Comparison of ENCODE assay signal across 9 mouse cellular contexts in the genomic region with DNA sequence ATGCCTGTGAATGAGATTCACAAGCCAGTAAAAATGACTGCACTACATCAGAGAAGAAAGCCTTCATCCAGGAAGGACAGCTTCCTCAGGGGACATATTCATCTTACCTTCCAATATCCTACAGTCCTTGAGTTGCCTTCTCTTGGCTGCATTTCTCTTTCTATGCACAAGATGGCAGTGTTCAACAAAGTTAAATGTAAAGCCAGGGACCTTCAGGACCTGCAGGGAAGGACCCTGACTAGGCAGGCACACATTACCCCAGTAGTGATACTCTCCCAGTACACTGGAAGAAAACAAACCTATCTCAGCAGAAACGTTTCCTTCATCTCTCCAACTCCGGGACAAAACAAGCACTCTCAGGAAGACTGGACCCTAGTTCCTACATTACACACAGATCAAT. TPM values are rescaled to one million over a fixed set of nuclear protein-coding genes. Genes with fewer than 3 reads are reported as not detected.
DNase-seq lines count a peak whose midpoint lies in the region; ATAC-seq and TF ChIP-seq lines count a peak whose summit lies in the region.
"Had no signal": no experiment of that assay in that cellular context is flagged by ENCODE, and none has a peak within 500 bp of the region (broad histone marks: within the 10 kb centered on the region; RNA-seq: fewer than 3 reads in every experiment).

No protein-coding gene starts in this region.

- TF ChIP-seq CTCF in G1E (IDR thresholded peaks at IDR 0.05; ENCODE audit: low read depth, low read length) = peak; percentile 48
- peak; percentile 83 for TF ChIP-seq CTCF in heart, postnatal 0 days (IDR thresholded peaks at IDR 0.05; ENCODE audit: low read depth)

- no peaks in the 10 kb centered on the region for H3K36me3 ChIP-seq in G1E (replicated peaks)
- H3K36me3 ChIP-seq in heart, postnatal 0 days (replicated peaks; ENCODE audit: control insufficient read depth, insufficient read depth, low read length) = no peaks in the 10 kb centered on the region

- ATAC-seq in G1E (ENCODE audit: extremely low read depth, insufficient number of reproducible peaks, low FRiP score, poor library complexity, severe bottlenecking) = no peak
- ATAC-seq in heart, postnatal 0 days (ENCODE audit: insufficient read depth, low read depth) = peak; percentile 64; the same call in 1 of the 2 replicates

- H3K9me3 ChIP-seq in G1E (replicated peaks) = no peaks in the 10 kb centered on the region
- no peaks in the 10 kb centered on the region for H3K9me3 ChIP-seq in heart, postnatal 0 days (replicated peaks; ENCODE audit: control insufficient read depth, low read length)

- H3K9ac ChIP-seq in heart, postnatal 0 days (replicated peaks; ENCODE audit: low read depth, low read length) = no peak overlapping the region

- no peak overlapping the region for H3K4me2 ChIP-seq in heart, postnatal 0 days (ENCODE audit: low read depth, low read length)

- peak; percentile 70 for DNase-seq in left cerebral cortex, adult 11 months (ENCODE audit: low spot score)
- no peak for DNase-seq in left cerebral cortex, adult 8-10 months (ENCODE audit: low spot score in 2 of 2)
- DNase-seq in G1E (ENCODE audit: low spot score) = peak; percentile 2
- DNase-seq in cerebellum, adult 11 months = peak; percentile 8
- DNase-seq in heart, postnatal 0 days (ENCODE audit: low spot score) = peak; percentile 74
- DNase-seq in layer of hippocampus, adult 9-10 months (ENCODE audit: low spot score) = peak; percentile 71
- peak; percentile 12 to 34 for DNase-seq in natural killer cell, adult 2 months (ENCODE audit: low spot score in 2 of 2)
- no peak for DNase-seq in urinary bladder, postnatal 4 days (ENCODE audit: low spot score in 2 of 2)

- TF ChIP-seq EP300 in heart, postnatal 0 days (IDR thresholded peaks at IDR 0.05; ENCODE audit: low read depth) = no peak

- H3K4me3 ChIP-seq in G1E (ENCODE audit: low read depth, low read length) = no peak overlapping the region
- no peak overlapping the region for H3K4me3 ChIP-seq in heart, postnatal 0 days (ENCODE audit: low read depth, low read length)
- H3K4me3 ChIP-seq: erythroblast, embryonic 14.5 days had no signal

- H3K27ac ChIP-seq in heart, postnatal 0 days (ENCODE audit: low read depth) = no peak overlapping the region

- H3K4me1 ChIP-seq in G1E (ENCODE audit: insufficient read depth, low read depth, low read length) = no peaks in the 10 kb centered on the region
- no peaks in the 10 kb centered on the region for H3K4me1 ChIP-seq in heart, postnatal 0 days (ENCODE audit: control insufficient read depth, insufficient read depth)

- no peaks in the 10 kb centered on the region for H3K27me3 ChIP-seq in G1E (ENCODE audit: insufficient read depth, low read length)
- H3K27me3 ChIP-seq in heart, postnatal 0 days (ENCODE audit: control insufficient read depth, insufficient read depth, low read length) = no peaks in the 10 kb centered on the region

- WGBS in heart, postnatal 0 days = 6% methylated on average over 2 of the region's 2 CpGs

RNA-seq across cellular contexts. Expression of gene Ypel5, which starts 38.4 kb away (rescaled TPM):
- total RNA-seq in left cerebral cortex, adult 8-10 months (2022) = 100 to 1,000 TPM in 2 of 4 experiments, 10 to 100 TPM in 2; 93.5 to 107 (median 99.7) TPM
- 39.1 and 42.2 TPM in 2 replicates for total RNA-seq in G1E (2014; fragmentation: Nextera tagmentation)
- total RNA-seq in G1E (2017) = 46.0 and 49.7 TPM in 2 replicates
- polyA plus RNA-seq in G1E (2012) = 9.0 and 10.0 TPM in 2 replicates
- 32.5 and 39.0 TPM in 2 replicates for total RNA-seq in heart, postnatal 0 days (2014; rRNA removed; ENCODE audit: low replicate concordance)
- 63.3 and 74.6 TPM in 2 replicates for polyA plus RNA-seq in heart, postnatal 0 days (2015; fragmentation: Nextera tagmentation; extraction: Ambion mirVana)

Comparison
In these comparisons a context has a peak if more than half of its experiments do, and no peak if none do; other contexts are left out.
1. DNase-seq: peak in left cerebral cortex, adult 11 months (single experiment), G1E (single experiment), cerebellum, adult 11 months (single experiment), heart, postnatal 0 days (single experiment), layer of hippocampus, adult 9-10 months (single experiment) and natural killer cell, adult 2 months (2 of 2); none in left cerebral cortex, adult 8-10 months (0 of 2) and urinary bladder, postnatal 4 days (0 of 2).